Mouse (Mus musculus): Measurements from ENCODE around the gene Six1.

DNA sequence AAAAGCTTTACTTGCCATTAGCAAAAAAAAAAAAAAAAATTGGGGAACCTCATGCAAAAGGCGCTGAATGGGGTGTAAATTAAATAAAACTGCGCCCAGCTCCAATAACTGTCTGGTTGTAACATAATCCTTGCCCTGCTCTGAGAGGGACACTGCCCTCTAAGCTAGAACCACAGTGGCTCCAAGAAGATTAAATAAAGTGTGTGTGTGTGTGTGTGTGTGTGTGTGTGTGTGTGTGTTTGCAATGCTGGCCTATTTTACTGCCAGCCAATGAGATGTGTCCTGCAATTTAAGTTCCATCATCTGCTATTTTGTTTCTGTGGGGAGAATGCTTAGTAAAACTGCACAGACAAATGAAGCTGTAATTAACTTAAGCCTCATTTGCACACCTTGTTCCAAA is 6.1 kb downstream of the Six1 start:
- no peak for TF ChIP-seq CTCF (IDR thresholded peaks at IDR 0.05; ENCODE audit: low read depth, low read length)
- TF ChIP-seq GATA2 (IDR thresholded peaks at IDR 0.05; ENCODE audit: borderline replicate concordance, low read depth, low read length): no peak
- TF ChIP-seq GATA1 (IDR thresholded peaks at IDR 0.05; ENCODE audit: borderline replicate concordance, low read length): no peak
- no peak for TF ChIP-seq TAL1 (conservative IDR thresholded peaks at IDR 0.05; ENCODE audit: low read depth, low read length)
- TF ChIP-seq POLR2AphosphoS5 (IDR thresholded peaks at IDR 0.05; ENCODE audit: insufficient replicate concordance, low read depth, low read length): no peak
